In the genomic region with DNA sequence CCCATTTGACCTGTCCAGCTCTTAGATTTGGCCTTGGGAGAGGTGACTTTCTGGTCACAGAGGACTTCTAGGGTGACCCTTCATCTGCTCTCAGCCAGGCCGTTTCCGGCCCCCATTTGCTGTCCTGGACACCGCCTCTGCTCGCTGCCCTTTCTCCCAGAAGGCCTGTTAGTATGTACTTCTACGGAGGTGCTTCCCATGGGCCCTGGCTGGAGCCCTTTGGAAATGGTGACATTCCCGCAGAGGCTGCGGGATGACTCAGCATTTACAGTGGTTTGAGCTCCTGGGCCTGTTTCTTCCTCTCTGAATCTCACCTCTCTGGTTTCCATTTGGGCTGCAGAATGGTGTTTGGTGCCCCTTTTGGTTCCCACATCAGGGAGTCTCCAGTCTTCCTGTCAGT, we compare ENCODE assay signal across 17 mouse cellular contexts.
"Had no signal": no experiment of that assay in that cellular context is flagged by ENCODE, and none has a peak within 500 bp of the region (broad histone marks: within the 10 kb centered on the region; RNA-seq: fewer than 3 reads in every experiment).

No protein-coding gene starts in this region.

- H3K4me3 ChIP-seq: kidney, embryonic 15.5 days; limb, embryonic 13.5 days; neural tube, embryonic 13.5 days had no signal

- H3K27me3 ChIP-seq: kidney, embryonic 15.5 days; limb, embryonic 13.5 days; neural tube, embryonic 13.5 days had no signal

- H3K27ac ChIP-seq: kidney, embryonic 15.5 days; limb, embryonic 13.5 days; liver, embryonic 14.5 days; neural tube, embryonic 13.5 days had no signal

- H3K4me2 ChIP-seq: kidney, embryonic 15.5 days; limb, embryonic 13.5 days; midbrain, embryonic 11.5 days; neural tube, embryonic 13.5 days had no signal

- DNase-seq: kidney, postnatal 14 days; layer of hippocampus, adult 9-11 months; left cerebral cortex, postnatal 4 days; lung, adult 18-20 months; lung, postnatal 4 days; retina, postnatal 1 day; right cerebral cortex, postnatal 4 days; spleen, adult 18-20 months; thymus, adult 18-20 months; thymus, postnatal 14 days had no signal

- H3K9ac ChIP-seq: kidney, embryonic 15.5 days; limb, embryonic 13.5 days; liver, embryonic 14.5 days; neural tube, embryonic 13.5 days had no signal

- ATAC-seq: lung, postnatal 0 days; midbrain, embryonic 16.5 days had no signal

- H3K4me1 ChIP-seq: limb, embryonic 13.5 days; neural tube, embryonic 13.5 days had no signal

- H3K36me3 ChIP-seq: kidney, embryonic 15.5 days; limb, embryonic 13.5 days; neural tube, embryonic 13.5 days had no signal
